Mouse (Mus musculus) R1 (cell line): ENCODE measurements around the gene Kcnip2.
"Not testable (repeated sequence)": the region's sequence is repeated elsewhere in the genome, so short reads cannot be mapped to it uniquely, and the experiment has no call there.

Source experiments
- DNase-seq: peaks from one replicate; pipeline ENCODE4 v3.0.0-alpha.2; 2018; ENCODE audit warnings: low read depth, low spot score

Kcnip2 gene

DNA sequence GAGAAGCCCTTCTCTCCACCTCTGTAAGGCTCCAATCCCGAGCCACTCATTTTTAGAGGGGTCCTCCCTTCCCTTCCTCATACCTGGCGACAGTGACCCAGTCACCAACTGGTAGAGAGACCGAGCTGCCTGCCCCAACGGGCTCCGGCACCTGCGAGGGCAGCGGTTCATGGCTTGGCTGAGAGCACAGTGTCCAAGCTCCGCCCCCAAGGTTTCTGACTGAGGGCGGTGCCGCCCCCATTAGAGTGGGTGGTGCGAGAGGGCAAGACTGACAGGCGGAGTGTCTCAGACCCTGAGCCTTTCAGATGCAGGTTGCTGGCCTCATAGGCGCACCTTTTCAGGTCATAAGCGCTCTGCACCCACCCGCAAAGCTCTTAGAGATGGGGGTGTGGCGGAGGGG is 3.7 kb downstream of the Kcnip2 start:
- DNase-seq: peak; percentile 91

- no peak for DNase-seq
These were observed 4.7 kb downstream of the Kcnip2 start for GRCm38 (mm10) chr19:45811028-45811674.

DNA sequence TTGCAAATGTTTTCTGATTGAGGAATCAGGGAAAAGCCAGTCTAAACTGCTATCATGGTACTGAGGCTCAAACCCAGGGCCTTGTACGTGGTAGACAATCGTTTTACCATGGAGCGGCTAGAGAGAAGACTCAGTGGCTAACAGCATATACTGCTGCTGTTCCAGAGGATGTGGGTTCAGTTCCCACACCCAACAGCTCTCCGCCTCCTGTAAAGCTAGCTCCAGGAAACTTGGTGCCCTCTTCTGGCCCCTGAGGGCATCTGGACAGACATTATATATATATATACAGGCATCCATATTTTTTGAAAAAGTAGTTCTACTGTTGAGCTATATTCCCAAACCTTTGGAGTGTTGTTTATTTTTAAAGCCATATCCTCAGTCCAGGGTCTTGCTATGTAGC is 8.1 kb downstream of the Kcnip2 start:
- no peak for DNase-seq

- not testable (repeated sequence) for DNase-seq
These were observed 10.0 kb downstream of the Kcnip2 start for GRCm38 (mm10) chr19:45805817-45806216.

- DNase-seq: peak; percentile 70
These were observed 11.1 kb downstream of the Kcnip2 start for GRCm38 (mm10) chr19:45804593-45805368.

- DNase-seq: no peak
These were observed 12.5 kb downstream of the Kcnip2 start for GRCm38 (mm10) chr19:45803408-45803807.

- no peak for DNase-seq
These were observed 13.2 kb downstream of the Kcnip2 start for GRCm38 (mm10) chr19:45802702-45803101.

DNA sequence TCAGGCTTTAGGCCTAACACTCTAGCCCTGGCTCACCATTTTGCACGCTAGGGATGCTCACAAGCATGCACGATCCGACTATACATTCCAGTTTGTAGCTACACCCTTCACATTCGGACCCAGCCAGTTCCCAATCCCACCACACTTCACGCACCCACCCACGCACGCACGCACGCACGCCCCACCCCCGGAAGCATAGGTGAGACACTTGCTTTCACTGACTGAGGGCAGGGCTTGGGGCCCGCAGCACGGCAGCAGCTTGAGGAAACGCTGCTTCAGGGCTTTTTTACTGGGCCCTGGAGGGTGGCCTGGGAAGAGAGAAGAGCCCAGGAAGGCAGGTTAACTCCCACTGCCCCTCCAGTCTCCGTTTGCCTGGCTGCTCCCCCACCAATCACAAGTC is 19.0 kb downstream of the Kcnip2 start:
- peak; percentile 77 for DNase-seq

DNA sequence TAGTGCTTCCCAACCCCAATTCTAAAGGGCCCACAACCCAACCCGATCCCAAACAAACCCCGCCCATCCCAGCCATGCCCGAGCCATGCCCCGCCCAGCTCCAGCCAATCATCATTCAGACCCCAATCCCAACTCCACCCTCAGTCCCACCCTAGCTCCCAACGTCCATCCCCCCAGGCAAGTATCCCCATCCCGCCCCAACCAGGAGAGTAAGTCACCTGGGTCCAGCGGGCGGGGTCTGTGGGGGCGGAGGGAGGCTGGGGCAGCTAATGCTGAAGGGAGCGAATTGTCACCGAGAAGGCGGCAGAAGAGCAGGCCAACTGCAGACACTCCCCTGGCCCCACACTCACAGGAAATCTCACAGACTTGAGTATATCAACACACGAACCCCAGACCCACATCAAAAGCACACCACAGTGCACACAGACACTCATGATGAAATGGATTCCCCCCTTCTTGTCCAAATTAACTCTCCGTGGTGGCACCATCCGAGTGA is 19.8 kb downstream of the Kcnip2 start:
- DNase-seq: peak; percentile 96

GRCm38 (mm10) chr19:45795406-45795944 is 20.4 kb downstream of the Kcnip2 start:
- DNase-seq: no peak

DNA sequence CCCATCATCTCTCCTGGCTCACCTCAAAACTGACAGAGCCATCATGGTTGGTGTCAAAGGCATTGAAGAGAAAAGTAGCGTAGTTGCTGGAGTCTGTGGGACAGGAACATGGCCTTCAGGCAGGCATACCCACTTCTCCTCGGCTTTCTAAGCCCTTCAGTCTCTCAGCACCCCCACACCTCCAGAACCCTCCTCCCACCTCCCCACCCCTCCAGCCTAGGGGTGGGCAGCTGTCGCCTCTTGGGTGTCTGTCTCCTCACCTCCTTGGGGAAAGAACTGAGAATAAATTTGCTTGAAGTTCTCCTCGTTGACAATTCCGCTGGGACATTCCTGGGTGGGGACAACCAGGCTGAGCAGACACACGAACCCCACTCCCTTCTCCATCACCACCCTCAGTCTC is 21.1 kb downstream of the Kcnip2 start:
- no peak for DNase-seq

DNA sequence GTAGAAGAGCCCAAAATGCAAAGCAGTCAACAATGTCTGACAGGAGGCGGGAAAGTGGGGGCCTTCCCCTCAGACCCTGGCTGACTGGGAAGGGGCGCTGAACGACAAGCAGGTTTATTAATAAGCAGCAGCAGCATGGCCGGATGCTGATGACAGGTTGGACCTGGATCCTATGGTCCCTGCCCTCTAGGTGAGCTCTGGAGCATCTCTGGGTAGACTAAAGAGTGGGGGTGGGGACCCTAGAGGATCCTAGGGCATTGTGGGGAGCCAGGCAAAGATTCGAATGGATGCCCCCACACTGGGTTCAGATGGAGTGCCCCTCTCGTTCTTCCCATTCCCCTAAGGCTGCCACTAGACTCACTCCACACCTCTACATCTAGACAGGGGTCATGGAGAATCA is 23.5 kb downstream of the Kcnip2 start:
- no peak for DNase-seq

DNA sequence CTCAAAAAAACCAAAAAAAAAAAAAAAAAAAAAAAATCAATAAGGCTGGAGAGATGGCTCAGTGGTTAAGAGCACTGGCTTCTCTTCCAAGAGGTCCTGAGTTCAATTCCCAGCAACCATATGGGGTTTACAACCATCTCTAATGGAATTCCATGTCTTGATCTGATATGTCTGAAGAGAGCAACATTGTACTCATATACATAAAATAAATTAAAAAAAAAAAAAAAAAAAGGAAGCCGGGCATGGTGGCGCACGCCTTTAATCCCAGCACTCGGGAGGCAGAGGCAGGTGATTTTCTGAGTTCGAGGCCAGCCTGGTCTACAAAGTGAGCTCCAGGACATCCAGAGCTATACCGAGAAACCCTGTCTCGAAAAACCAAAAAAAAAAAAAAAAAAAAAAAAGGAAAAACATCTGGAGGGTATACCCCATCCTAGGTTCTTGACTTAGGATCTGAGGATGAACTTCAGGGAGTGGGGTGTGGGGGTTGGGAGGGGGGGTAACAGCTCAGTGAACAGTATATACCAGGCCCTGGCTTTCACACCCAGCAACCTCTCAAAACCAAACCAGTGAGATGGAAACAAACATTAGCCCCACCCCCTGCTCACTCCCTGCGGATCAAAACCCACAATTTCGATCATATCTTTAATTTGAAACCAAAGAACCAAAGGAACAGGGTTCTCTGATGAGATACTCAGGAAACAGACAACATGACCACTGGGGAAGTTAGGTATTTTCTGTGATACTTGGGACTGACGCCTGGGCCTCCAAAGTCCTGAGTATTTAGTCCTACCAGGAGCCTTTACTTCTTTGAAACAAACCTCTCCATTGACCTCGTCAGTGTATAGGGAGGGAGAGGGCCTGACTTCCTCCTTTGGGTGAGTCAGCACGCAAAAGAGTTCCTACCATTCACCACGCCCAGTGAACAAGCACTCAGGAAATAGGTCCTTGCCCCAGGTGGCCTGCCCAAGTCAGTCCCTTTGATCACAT is 25.7 kb downstream of the Kcnip2 start:
- DNase-seq: peak; percentile 90

DNA sequence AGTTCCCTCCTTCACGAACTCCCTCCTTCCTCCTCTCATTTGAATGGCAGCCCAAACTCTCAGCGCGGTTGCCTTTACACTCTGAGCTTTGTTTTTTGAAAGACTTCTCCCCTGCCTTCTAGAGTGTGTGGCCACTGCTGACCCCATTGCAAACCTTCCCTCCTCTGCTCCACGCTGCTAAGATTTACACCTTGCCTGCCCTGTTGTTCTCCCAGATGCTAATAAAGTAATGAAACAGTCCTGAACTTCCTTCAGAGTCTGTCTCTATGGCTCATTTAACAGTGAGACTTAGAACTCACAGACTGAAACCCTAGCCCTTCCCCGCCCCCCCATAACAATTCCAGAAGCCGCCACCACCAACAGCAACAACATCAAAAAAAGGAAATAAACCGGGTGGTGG is 26.5 kb downstream of the Kcnip2 start:
- no peak for DNase-seq

DNA sequence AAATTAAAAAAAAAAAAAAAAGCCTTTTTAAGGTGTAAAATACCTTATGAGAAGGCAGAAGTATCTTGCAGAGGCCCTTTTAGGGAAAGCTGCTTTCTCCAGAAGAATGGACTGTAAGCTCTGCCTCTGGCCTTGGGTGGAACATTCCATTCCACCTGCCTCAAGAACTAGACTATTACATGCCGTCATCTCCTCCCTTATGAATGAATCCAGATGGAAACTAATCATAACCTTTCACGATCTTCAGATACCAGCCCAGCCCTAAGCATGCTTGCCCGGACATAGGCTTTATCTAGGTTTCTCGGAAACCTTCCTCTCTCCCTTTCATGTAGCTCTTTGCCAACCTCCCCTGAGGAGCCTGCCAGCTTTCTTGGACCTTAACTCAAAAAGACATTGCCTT is 27.5 kb downstream of the Kcnip2 start:
- no peak for DNase-seq

- DNase-seq: no peak
These were observed 28.4 kb downstream of the Kcnip2 start for GRCm38 (mm10) chr19:45787450-45787849.

GRCm38 (mm10) chr19:45785470-45785869 is 30.4 kb downstream of the Kcnip2 start:
- DNase-seq: no peak

- no peak for DNase-seq
These were observed 31.8 kb downstream of the Kcnip2 start for GRCm38 (mm10) chr19:45783933-45784576.

- DNase-seq: peak; percentile 100
These were observed 32.5 kb downstream of the Kcnip2 start, which contains the start of gene Mgea5 for GRCm38 (mm10) chr19:45783181-45783932. Gene Mgea5, minus strand, starts transcription at chr19:45783837.

DNA sequence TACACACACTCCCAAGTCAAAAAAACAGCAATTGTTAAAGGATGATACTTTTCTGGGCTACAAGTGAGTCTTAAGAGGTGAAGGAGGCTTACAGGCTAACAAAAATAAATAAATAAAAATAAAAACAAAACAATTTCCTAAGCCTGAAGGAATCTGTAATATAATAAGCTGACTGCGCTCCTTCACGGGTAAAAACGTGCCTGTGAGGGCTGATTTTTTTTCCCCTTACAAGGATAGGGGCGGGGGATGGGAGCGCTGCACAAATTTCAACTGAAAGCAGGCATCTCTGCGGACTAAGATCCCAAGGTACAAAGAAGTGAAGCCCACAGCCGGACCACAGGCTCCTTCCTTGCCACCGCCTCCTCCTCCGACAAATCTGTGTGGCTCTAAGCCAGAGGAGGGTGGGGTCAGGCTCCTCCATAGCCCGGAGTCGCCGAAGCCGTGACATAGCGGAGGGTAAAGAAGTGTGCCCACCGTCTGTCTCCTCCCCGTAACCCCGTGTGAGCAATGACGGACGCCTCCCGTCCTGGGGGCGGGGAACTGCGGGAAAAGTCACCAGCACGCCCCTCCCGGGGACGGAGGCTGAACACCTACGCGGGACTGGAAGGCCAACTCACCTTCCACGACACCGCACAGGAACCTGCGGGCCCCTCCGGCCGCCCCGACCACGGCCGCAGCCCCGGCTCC is 33.4 kb downstream of the Kcnip2 start:
- peak; percentile 85 for DNase-seq
